Mouse (Mus musculus) heart, postnatal 0 days (tissue): ENCODE measurements around the gene Rdm1. TPM values are rescaled to one million over a fixed set of nuclear protein-coding genes. Genes with fewer than 3 reads are reported as not detected.

Experiments used
- ATAC-seq: fragments of 200-750 bp; cut with Nextera tagmentation; 2 replicates; pipeline ENCODE4 v1.8.0; 2017; ENCODE audit warnings: low read depth, moderate number of reproducible peaks, moderate library complexity; ENCODE audit not compliant: insufficient read depth
- DNase-seq: peaks from one replicate; pipeline ENCODE4 v3.0.0-alpha.2; 2016; ENCODE audit warnings: low spot score
- H3K27ac ChIP-seq: fragments of 300-500 bp; sonication (generic); 2 replicates; pipeline ENCODE4 v1.5.1; 2014; ENCODE audit warnings: low read depth, mild to moderate bottlenecking
- H3K27me3 ChIP-seq: fragments of 300-500 bp; sonication (generic); 2 replicates; pipeline ENCODE4 v1.6.1; 2014; ENCODE audit warnings: low read length, mixed read lengths; ENCODE audit not compliant: control insufficient read depth, insufficient read depth
- H3K36me3 ChIP-seq: fragments of 300-500 bp; sonication (generic); replicated peaks from 2 replicates; pipeline ENCODE4 v1.6.1; 2014; ENCODE audit warnings: low read length, mixed read lengths; ENCODE audit not compliant: control insufficient read depth, insufficient read depth
- H3K4me1 ChIP-seq: fragments of 300-500 bp; sonication (generic); 2 replicates; pipeline ENCODE4 v1.6.1; 2014; ENCODE audit warnings: antibody characterized with exemption; ENCODE audit not compliant: control insufficient read depth, insufficient read depth
- H3K4me2 ChIP-seq: fragments of 300-500 bp; sonication (generic); 2 replicates; pipeline ENCODE4 v1.6.1; 2014; ENCODE audit warnings: low read depth, mild to moderate bottlenecking, low read length, moderate library complexity
- H3K4me3 ChIP-seq: fragments of 300-500 bp; sonication (generic); 2 replicates; pipeline ENCODE4 v1.5.1; 2014; ENCODE audit warnings: low read depth, low read length
- H3K9ac ChIP-seq: fragments of 300-500 bp; sonication (generic); replicated peaks from 2 replicates; pipeline ENCODE4 v1.6.1; 2014; ENCODE audit warnings: low read depth, low read length, mixed read lengths
- H3K9me3 ChIP-seq: fragments of 300-500 bp; sonication (generic); replicated peaks from 2 replicates; pipeline ENCODE4 v1.6.1; 2016; ENCODE audit warnings: low read length; ENCODE audit not compliant: control insufficient read depth
- CTCF ChIP-seq: IDR thresholded peaks from 2 replicates; pipeline ENCODE4 v1.5.1; 2016; ENCODE audit warnings: antibody characterized with exemption, control low read depth, low read depth
- EP300 ChIP-seq: IDR thresholded peaks from 2 replicates; pipeline ENCODE4 v1.6.1; 2016; ENCODE audit warnings: antibody characterized with exemption, low read depth
- WGBS: fragments of 180-500 bp; shearing (Covaris S2); extraction: QIAGEN DNeasy Blood & Tissue Kit; methylation state at CpG from one replicate; pipeline ENCODE4 v1.1.7; 2014; 5-methylcytosine and 5-hydroxymethylcytosine counted together
- polyA plus RNA-seq: library from polyadenylated mRNA; unstranded; fragments of >200 nt; fragmentation: Nextera tagmentation; extraction: Ambion mirVana; gene quantifications from 2 replicates; pipeline ENCODE4 v1.2.1, GENCODE M21; 2015
- total RNA-seq: library from RNA; depleted of rRNA; stranded (reverse); fragments of >200 nt; gene quantifications from 2 replicates; pipeline ENCODE4 v1.2.3, GENCODE M21; 2014; ENCODE audit warnings: low replicate concordance; rRNA removed

The Rdm1 gene
- total and polyA plus RNA-seq, 2 experiments from 2014 or later: 38.1 to 44.5 TPM

- DNase-seq (no peak), ATAC-seq (peak; percentile 24)
- no peaks in the 10 kb centered on the region for H3K27me3 ChIP-seq
- WGBS: 50% methylated on average over 3 of the region's 3 CpGs
- H3K36me3 ChIP-seq: no peaks in the 10 kb centered on the region
- no peak overlapping the region for H3K4me3 ChIP-seq
- no peaks in the 10 kb centered on the region for H3K9me3 ChIP-seq
- H3K4me2 ChIP-seq: no peak overlapping the region
- H3K4me1 ChIP-seq: peaks cover 7% of the 10 kb centered on the region; the same call in 1 of the 2 replicates
- H3K27ac ChIP-seq: peak overlapping the region; percentile 48
- TF ChIP-seq EP300 (no peak), CTCF (no peak)
- peak overlapping the region; percentile 29; the same call in 1 of the 2 replicates for H3K9ac ChIP-seq
These were observed 53.8 kb downstream of the Rdm1 start for GRCm38 (mm10) chr11:101680634-101681325.

- WGBS: 86% methylated on average over 1 of the region's 1 CpGs
- H3K27ac ChIP-seq: no peak overlapping the region
These were observed 55.0 kb downstream of the Rdm1 start for GRCm38 (mm10) chr11:101681968-101682367.

GRCm38 (mm10) chr11:101682410-101682960 is 55.5 kb downstream of the Rdm1 start:
- no peak for ATAC-seq
- DNase-seq: no peak
- Histone ChIP-seq H3K4me3 (no peak overlapping the region), H3K4me1 (peaks cover 13% of the 10 kb centered on the region; the same call in 1 of the 2 replicates), H3K27me3 (no peaks in the 10 kb centered on the region), H3K27ac (no peak overlapping the region), H3K9me3 (no peaks in the 10 kb centered on the region), H3K4me2 (no peak overlapping the region), H3K9ac (no peak overlapping the region), H3K36me3 (no peaks in the 10 kb centered on the region)
- WGBS: 70% methylated on average over 7 of the region's 7 CpGs
- TF ChIP-seq CTCF (no peak), EP300 (no peak)

More at GRCm38 (mm10) chr11:101681968-101682367, 55.0 kb downstream of the Rdm1 start:
- Histone ChIP-seq H3K27me3 (no peaks in the 10 kb centered on the region), H3K4me2 (no peak overlapping the region), H3K36me3 (no peaks in the 10 kb centered on the region), H3K4me3 (no peak overlapping the region), H3K9me3 (no peaks in the 10 kb centered on the region), H3K9ac (no peak overlapping the region), H3K4me1 (peaks cover 8% of the 10 kb centered on the region; the same call in 1 of the 2 replicates)
- TF ChIP-seq EP300 (no peak), CTCF (no peak)
- no peak for DNase-seq
- no peak for ATAC-seq

Other genes with a start within 250 kb of the Rdm1 start
- gene Aarsd1, start 209.6 kb upstream of the Rdm1 start, total RNA-seq: 16.8 and 37.5 TPM in 2 replicates
- gene Aarsd1, start 209.6 kb upstream of the Rdm1 start, polyA plus RNA-seq: 31.9 and 32.5 TPM in 2 replicates
- gene Gm27029, start 202.4 kb upstream of the Rdm1 start, total RNA-seq: 3.7 TPM in 1 of 2 replicates, not detected in the other
- gene Gm27029, start 202.4 kb upstream of the Rdm1 start, polyA plus RNA-seq: 7.3 and 8.2 TPM in 2 replicates
- 5.8 and 7.5 TPM in 2 replicates for gene Rundc1, start 202.1 kb upstream of the Rdm1 start, total RNA-seq
- gene Rundc1, start 202.1 kb upstream of the Rdm1 start, polyA plus RNA-seq: 10.3 and 11.7 TPM in 2 replicates
- 32.8 and 40.7 TPM in 2 replicates for gene Ptges3l, start 201.9 kb upstream of the Rdm1 start, total RNA-seq
- gene Ptges3l, start 201.9 kb upstream of the Rdm1 start, polyA plus RNA-seq: 86.9 and 93.5 TPM in 2 replicates
- 796 and 938 TPM in 2 replicates for gene Rpl27, start 184.9 kb upstream of the Rdm1 start, total RNA-seq
- 242 and 248 TPM in 2 replicates for gene Rpl27, start 184.9 kb upstream of the Rdm1 start, polyA plus RNA-seq
- gene Ifi35, start 178.8 kb upstream of the Rdm1 start, total RNA-seq: 26.3 and 28.9 TPM in 2 replicates
- 23.9 and 24.2 TPM in 2 replicates for gene Ifi35, start 178.8 kb upstream of the Rdm1 start, polyA plus RNA-seq
- gene Rnd2, start 162.2 kb upstream of the Rdm1 start, total RNA-seq: 4.9 and 6.1 TPM in 2 replicates
- gene Rnd2, start 162.2 kb upstream of the Rdm1 start, polyA plus RNA-seq: 5.1 and 5.7 TPM in 2 replicates
- gene Vat1, start 161.0 kb upstream of the Rdm1 start, total RNA-seq: 82.0 and 84.2 TPM in 2 replicates
- 19.5 and 19.7 TPM in 2 replicates for gene Vat1, start 161.0 kb upstream of the Rdm1 start, polyA plus RNA-seq
- 4.7 and 5.2 TPM in 2 replicates for gene Brca1, start 75.2 kb upstream of the Rdm1 start, total RNA-seq
- gene Brca1, start 75.2 kb upstream of the Rdm1 start, polyA plus RNA-seq: 0.94 and 1.9 TPM in 2 replicates
- 101 and 157 TPM in 2 replicates for gene Nbr1, start 75.0 kb upstream of the Rdm1 start, total RNA-seq
- gene Nbr1, start 75.0 kb upstream of the Rdm1 start, polyA plus RNA-seq: 45.1 and 47.2 TPM in 2 replicates
- 2.7 and 8.3 TPM in 2 replicates for gene Tmem106a, start 45.0 kb upstream of the Rdm1 start, total RNA-seq
- gene Tmem106a, start 45.0 kb upstream of the Rdm1 start, polyA plus RNA-seq: 4.2 TPM in 2 replicates
- gene Gm11634, start 27.9 kb upstream of the Rdm1 start, total RNA-seq: not detected in 2 replicates
- gene Gm11634, start 27.9 kb upstream of the Rdm1 start, polyA plus RNA-seq: not detected in 2 replicates
- gene Arl4d, start 38.3 kb downstream of the Rdm1 start, total RNA-seq: 8.1 and 12.2 TPM in 2 replicates
- gene Arl4d, start 38.3 kb downstream of the Rdm1 start, polyA plus RNA-seq: 9.9 and 11.3 TPM in 2 replicates
- gene Dhx8, start 105.7 kb downstream of the Rdm1 start, total RNA-seq: 12.4 and 13.5 TPM in 2 replicates
- gene Dhx8, start 105.7 kb downstream of the Rdm1 start, polyA plus RNA-seq: 12.6 and 13.1 TPM in 2 replicates
- gene Etv4, start 158.2 kb downstream of the Rdm1 start, total RNA-seq: 5.2 and 7.5 TPM in 2 replicates
- gene Etv4, start 158.2 kb downstream of the Rdm1 start, polyA plus RNA-seq: 2.2 and 2.4 TPM in 2 replicates